Mouse (Mus musculus): ENCODE results near the gene 1110002E22Rik. TPM values are rescaled to one million over a fixed set of nuclear protein-coding genes. Genes with fewer than 3 reads are reported as not detected.

1110002E22Rik gene
- total RNA-seq (2014; rRNA removed) (0.10 and 0.22 TPM in 2 replicates), polyA plus RNA-seq (2015; fragmentation: Nextera tagmentation; extraction: Ambion mirVana) (0.05 and 0.09 TPM in 2 replicates)

DNA sequence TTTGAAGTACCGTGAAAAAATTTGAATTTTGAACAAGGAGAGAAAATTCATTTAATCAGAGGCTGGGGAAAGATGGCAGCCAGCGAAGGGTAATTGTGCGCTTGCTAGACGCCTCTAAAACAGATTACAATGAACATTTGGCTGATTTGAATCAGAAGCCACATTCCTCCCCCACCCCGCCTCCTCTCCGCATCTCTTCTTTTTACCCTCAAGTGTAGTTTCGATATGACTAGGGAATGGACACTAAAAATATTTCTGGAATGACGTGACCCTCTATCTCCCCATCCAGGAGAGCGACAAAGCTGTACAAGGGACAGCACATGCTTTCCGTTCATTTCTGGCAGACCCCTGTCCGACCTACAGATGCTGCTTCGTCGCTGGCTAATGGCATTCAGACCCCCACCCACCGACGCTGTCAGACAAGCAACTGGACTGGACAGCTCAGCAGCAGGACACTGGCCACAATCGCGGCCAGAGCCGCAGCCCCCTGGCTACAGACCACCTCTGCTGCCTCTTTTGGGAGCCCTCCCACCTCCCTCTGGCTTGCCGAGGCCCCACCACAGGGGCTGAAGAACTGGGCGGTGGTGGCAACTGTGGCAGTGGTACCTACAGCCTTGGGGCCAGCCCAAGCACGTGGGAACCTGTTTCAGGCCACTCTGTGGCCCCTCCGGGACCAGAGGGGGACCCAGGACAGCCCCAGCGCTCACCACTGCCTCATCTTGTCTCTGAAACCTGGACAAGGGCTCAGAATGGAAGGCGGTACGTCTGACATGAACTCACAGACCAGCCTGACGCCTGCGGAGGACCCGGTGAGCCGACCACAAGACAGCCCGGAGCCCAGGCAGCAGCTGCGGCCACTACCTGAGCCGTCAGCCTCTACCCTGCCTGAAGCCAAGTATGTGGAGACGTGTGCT is at the start of gene 1110002E22Rik:
Gene 1110002E22Rik, plus strand, starts transcription at position 321 of the 914 bp plus-strand sequence.
- peak; percentile 28; the same call in 1 of the 2 replicates for ATAC-seq

DNA sequence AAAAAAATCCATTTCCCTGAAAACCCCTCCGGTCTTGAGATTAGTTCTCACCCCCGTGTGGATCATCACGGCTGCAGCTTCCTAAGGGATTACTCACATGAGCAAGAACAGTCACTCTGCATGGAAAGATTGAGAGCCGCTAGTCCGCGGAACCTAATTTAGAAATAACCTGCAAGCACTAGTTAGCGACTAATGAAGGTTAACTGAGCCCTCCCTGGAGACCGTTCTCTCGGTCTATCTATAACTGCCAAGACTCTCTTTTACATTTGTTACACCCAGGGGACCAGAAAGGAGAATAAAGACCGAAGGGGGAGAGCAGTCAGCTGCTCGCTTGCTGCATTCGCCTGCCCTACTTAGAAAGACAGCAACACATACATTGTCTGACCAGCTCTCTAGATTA is 48.0 kb upstream of the 1110002E22Rik start:
- no peak overlapping the region for H3K9ac ChIP-seq (replicated peaks; ENCODE audit: low read length)
- 65% methylated on average over 12 of the region's 12 CpGs for WGBS

More for the DNA sequence above, at the start of gene 1110002E22Rik:
- peak within 1 kb of the TSS; percentile 48; the same call in 1 of the 2 replicates for H3K4me2 ChIP-seq (ENCODE audit: low read depth, low read length)
- H3K4me3 ChIP-seq (ENCODE audit: low read length): no peak within 1 kb of the TSS
- no peaks in the 10 kb centered on the region for H3K36me3 ChIP-seq (ENCODE audit: insufficient read depth, low read length)
- TF ChIP-seq CTCF (IDR thresholded peaks at IDR 0.05; ENCODE audit: low read depth): no peak
- H3K9me3 ChIP-seq (ENCODE audit: low read length): no peaks in the 10 kb centered on the region
- no peaks in the 10 kb centered on the region; the same call in 1 of the 2 replicates for H3K27me3 ChIP-seq (ENCODE audit: insufficient read depth, low read length)
- H3K4me1 ChIP-seq (ENCODE audit: insufficient read depth, low read length): 0 out of 2 replicates have a peak, but pooled peaks cover 5% of the 10 kb centered on the region
- no peak within 1 kb of the TSS for H3K9ac ChIP-seq (replicated peaks; ENCODE audit: low read length)
- no peak for DNase-seq (ENCODE audit: low spot score)
- no peak within 1 kb of the TSS for H3K27ac ChIP-seq
- 55% methylated on average over 33 of the region's 33 CpGs for WGBS

DNA sequence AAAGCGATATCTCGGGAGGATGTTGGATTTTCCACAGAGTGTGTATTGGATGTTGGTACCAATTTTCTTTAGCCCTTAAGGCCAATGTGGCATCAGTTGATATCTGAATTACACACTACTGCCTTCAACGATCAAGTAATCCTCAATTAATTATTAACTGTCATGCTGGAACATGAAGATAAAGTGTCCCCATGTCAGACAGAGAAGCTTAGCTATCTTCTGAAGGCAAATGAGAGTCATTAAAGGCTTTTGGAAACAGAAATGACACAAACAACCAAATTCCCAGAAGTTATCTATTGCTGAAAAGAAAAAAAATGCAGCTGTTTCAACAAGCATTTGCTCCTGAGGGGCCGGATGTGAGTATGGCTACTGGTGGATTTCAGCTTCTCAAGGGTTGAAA is 42.8 kb upstream of the 1110002E22Rik start:
- Histone ChIP-seq H3K4me2 (ENCODE audit: low read depth, low read length) (no peak overlapping the region), H3K27ac (no peak overlapping the region), H3K4me3 (ENCODE audit: low read length) (no peak overlapping the region), H3K9me3 (ENCODE audit: low read length) (no peaks in the 10 kb centered on the region), H3K9ac (replicated peaks; ENCODE audit: low read length) (no peak overlapping the region), H3K36me3 (ENCODE audit: insufficient read depth, low read length) (no peaks in the 10 kb centered on the region), H3K4me1 (ENCODE audit: insufficient read depth, low read length) (no peaks in the 10 kb centered on the region), H3K27me3 (ENCODE audit: insufficient read depth, low read length) (no peaks in the 10 kb centered on the region)
- whole genome bisulfite sequencing: 80% methylated on average over 4 of the region's 4 CpGs
- ATAC-seq (no peak), DNase-seq (ENCODE audit: low spot score) (no peak)
- no peak for TF ChIP-seq CTCF (IDR thresholded peaks at IDR 0.05; ENCODE audit: low read depth)

More for the DNA sequence above, 48.0 kb upstream of the 1110002E22Rik start:
- H3K4me1 ChIP-seq (ENCODE audit: insufficient read depth, low read length): no peaks in the 10 kb centered on the region
- ATAC-seq (peak; percentile 64), DNase-seq (ENCODE audit: low spot score) (peak; percentile 52)
- H3K36me3 ChIP-seq (ENCODE audit: insufficient read depth, low read length): no peaks in the 10 kb centered on the region
- H3K27ac ChIP-seq: peak overlapping the region; percentile 26; the same call in 1 of the 2 replicates
- no peak overlapping the region for H3K4me3 ChIP-seq (ENCODE audit: low read length)
- H3K9me3 ChIP-seq (ENCODE audit: low read length): no peaks in the 10 kb centered on the region
- peak overlapping the region; percentile 27; the same call in 1 of the 2 replicates for H3K4me2 ChIP-seq (ENCODE audit: low read depth, low read length)
- no peaks in the 10 kb centered on the region for H3K27me3 ChIP-seq (ENCODE audit: insufficient read depth, low read length)
- TF ChIP-seq CTCF (IDR thresholded peaks at IDR 0.05; ENCODE audit: low read depth): no peak

DNA sequence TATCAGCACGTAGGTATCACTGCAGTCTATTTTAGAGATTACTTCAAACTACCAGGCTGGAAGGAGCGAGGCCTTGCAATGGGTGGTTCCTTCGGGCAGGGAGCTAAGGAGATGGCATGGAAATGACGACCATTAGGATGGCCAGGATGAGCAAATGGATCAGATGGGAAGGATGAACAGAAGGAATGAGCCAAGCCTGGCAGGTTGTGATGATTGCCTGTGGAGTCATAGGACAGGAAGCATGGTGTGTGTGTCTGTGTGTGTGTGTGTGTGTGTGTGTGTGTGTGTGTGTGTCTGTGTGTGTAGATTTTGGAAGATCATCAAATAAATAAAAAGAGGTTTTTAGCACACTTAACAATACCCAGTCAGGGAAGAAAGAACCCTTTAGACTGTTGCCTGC is 42.2 kb upstream of the 1110002E22Rik start:
- Histone ChIP-seq H3K4me2 (ENCODE audit: low read depth, low read length) (no peak overlapping the region), H3K4me1 (ENCODE audit: insufficient read depth, low read length) (no peaks in the 10 kb centered on the region), H3K27ac (no peak overlapping the region), H3K27me3 (ENCODE audit: insufficient read depth, low read length) (no peaks in the 10 kb centered on the region), H3K36me3 (ENCODE audit: insufficient read depth, low read length) (no peaks in the 10 kb centered on the region), H3K4me3 (ENCODE audit: low read length) (no peak overlapping the region), H3K9me3 (ENCODE audit: low read length) (no peaks in the 10 kb centered on the region), H3K9ac (replicated peaks; ENCODE audit: low read length) (no peak overlapping the region)
- WGBS: 82% methylated on average over 4 of the region's 4 CpGs
- no peak for ATAC-seq
- no peak for DNase-seq (ENCODE audit: low spot score)
- TF ChIP-seq CTCF (IDR thresholded peaks at IDR 0.05; ENCODE audit: low read depth): no peak

DNA sequence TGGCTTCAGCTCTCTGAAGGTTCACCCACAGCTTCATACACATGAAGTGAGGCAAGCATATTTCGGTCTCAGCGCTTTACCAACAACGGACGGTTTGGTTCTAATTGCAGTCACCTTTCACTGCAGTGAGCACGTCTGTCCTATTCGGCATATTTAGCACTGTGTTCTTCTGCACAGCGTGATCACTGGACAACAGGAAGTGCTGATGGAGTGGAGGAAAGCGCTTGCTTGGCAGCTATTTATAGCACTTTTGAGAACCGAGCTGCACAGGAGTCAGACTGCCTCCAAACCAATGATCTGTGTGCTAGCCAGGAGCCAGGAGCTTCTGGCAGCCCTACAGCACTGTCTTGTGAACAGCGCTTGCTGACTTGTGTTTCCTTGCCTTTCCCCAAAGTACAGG is 38.6 kb upstream of the 1110002E22Rik start:
- H3K4me1 ChIP-seq (ENCODE audit: insufficient read depth, low read length): no peaks in the 10 kb centered on the region
- WGBS: 69% methylated on average over 10 of the region's 10 CpGs
- H3K4me2 ChIP-seq (ENCODE audit: low read depth, low read length): no peak overlapping the region
- no peak overlapping the region for H3K27ac ChIP-seq
- no peaks in the 10 kb centered on the region for H3K9me3 ChIP-seq (ENCODE audit: low read length)
- no peaks in the 10 kb centered on the region for H3K27me3 ChIP-seq (ENCODE audit: insufficient read depth, low read length)
- no peaks in the 10 kb centered on the region for H3K36me3 ChIP-seq (ENCODE audit: insufficient read depth, low read length)
- ATAC-seq (peak; percentile 43; the same call in 1 of the 2 replicates), DNase-seq (ENCODE audit: low spot score) (peak; percentile 47)
- H3K9ac ChIP-seq (replicated peaks; ENCODE audit: low read length): no peak overlapping the region
- TF ChIP-seq CTCF (IDR thresholded peaks at IDR 0.05; ENCODE audit: low read depth): no peak
- H3K4me3 ChIP-seq (ENCODE audit: low read length): no peak overlapping the region

DNA sequence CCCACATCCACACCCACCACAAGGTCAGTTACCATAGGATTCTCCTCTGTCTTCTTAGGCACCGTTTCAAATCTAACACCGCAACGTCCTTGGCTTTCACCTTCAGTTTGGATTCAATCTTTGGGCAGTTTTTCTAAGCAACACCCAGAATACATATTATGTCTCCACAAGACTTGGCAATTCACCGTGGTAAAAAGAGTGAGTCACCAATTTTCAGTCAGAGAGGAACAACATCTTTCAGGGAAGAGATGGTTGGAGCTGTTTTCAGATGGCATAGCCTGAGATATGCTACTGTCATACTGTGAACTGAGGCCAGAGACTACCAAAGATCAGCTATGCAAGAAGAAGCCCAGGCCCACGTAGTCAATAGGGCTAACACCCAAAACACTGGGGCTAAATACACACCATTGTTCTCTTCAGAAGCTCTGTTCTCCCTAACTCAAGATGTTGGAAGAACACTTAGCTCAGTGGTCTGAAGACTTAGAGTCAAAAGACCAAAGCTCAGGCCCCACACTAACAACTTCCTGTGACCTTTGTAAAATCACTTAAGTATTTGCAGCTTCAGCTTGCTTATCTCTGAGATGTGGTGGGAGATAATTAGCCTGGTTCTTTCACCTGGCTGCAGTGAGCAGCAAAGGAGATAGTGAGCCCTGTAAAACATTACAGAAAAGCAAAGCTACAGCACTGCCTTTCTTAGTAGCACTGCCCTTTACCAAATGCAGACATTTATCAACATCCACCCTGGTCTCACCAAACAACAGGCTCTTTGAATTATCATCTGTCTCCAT is 37.1 kb upstream of the 1110002E22Rik start:
- H3K9me3 ChIP-seq (ENCODE audit: low read length): no peaks in the 10 kb centered on the region
- no peak overlapping the region for H3K4me3 ChIP-seq (ENCODE audit: low read length)
- WGBS: 81% methylated on average over 5 of the region's 5 CpGs
- no peak overlapping the region for H3K4me2 ChIP-seq (ENCODE audit: low read depth, low read length)
- no peak overlapping the region for H3K27ac ChIP-seq
- ATAC-seq (no peak), DNase-seq (ENCODE audit: low spot score) (no peak)
- no peaks in the 10 kb centered on the region for H3K36me3 ChIP-seq (ENCODE audit: insufficient read depth, low read length)
- no peak overlapping the region for H3K9ac ChIP-seq (replicated peaks; ENCODE audit: low read length)
- TF ChIP-seq CTCF (IDR thresholded peaks at IDR 0.05; ENCODE audit: low read depth): no peak
- H3K4me1 ChIP-seq (ENCODE audit: insufficient read depth, low read length): no peaks in the 10 kb centered on the region
- H3K27me3 ChIP-seq (ENCODE audit: insufficient read depth, low read length): no peaks in the 10 kb centered on the region
